Mouse (Mus musculus) forebrain, embryonic 16.5 days (tissue): Measurements from ENCODE around the gene Tdrd9. TPM values are rescaled to one million over a fixed set of nuclear protein-coding genes. Genes with fewer than 3 reads are reported as not detected.

ENCODE experiments used
- ATAC-seq: fragments of 200-750 bp; cut with Nextera tagmentation; 2 replicates; pipeline ENCODE4 v1.8.0; 2017; ENCODE audit warnings: mild to moderate bottlenecking, moderate library complexity
- H3K27ac ChIP-seq: fragments of 300-500 bp; sonication (generic); 2 replicates; pipeline ENCODE4 v1.5.1; 2014; ENCODE audit warnings: low read length, control low read depth
- H3K27me3 ChIP-seq: fragments of 300-500 bp; sonication (generic); replicated peaks from 2 replicates; pipeline ENCODE4 v1.6.1; 2014; ENCODE audit warnings: low read length; ENCODE audit not compliant: control insufficient read depth, insufficient read depth
- H3K36me3 ChIP-seq: fragments of 300-500 bp; sonication (generic); 2 replicates; pipeline ENCODE4 v1.6.1; 2014; ENCODE audit not compliant: control insufficient read depth, insufficient read depth
- H3K4me1 ChIP-seq: fragments of 300-500 bp; sonication (generic); replicated peaks from 2 replicates; pipeline ENCODE4 v1.6.1; 2014; ENCODE audit warnings: low read length; ENCODE audit not compliant: control insufficient read depth, insufficient read depth
- H3K4me2 ChIP-seq: fragments of 300-500 bp; sonication (generic); 2 replicates; pipeline ENCODE4 v1.6.1; 2014; ENCODE audit warnings: mild to moderate bottlenecking, low read length, control low read depth
- H3K4me3 ChIP-seq: fragments of 300-500 bp; sonication (generic); replicated peaks from 2 replicates; pipeline ENCODE4 v1.5.1; 2014; ENCODE audit warnings: mild to moderate bottlenecking, low read length, control low read depth
- H3K9ac ChIP-seq: fragments of 300-500 bp; sonication (generic); replicated peaks from 2 replicates; pipeline ENCODE4 v1.6.1; 2014; ENCODE audit warnings: low read depth, low read length, control low read depth
- H3K9me3 ChIP-seq: fragments of 300-500 bp; sonication (generic); 2 replicates; pipeline ENCODE4 v1.6.1; 2016; ENCODE audit warnings: low read length; ENCODE audit not compliant: control insufficient read depth
- WGBS: fragments of 180-500 bp; shearing (Covaris S2); extraction: QIAGEN DNeasy Blood & Tissue Kit; methylation state at CpG from one replicate; pipeline ENCODE4 v1.1.7; 2014; 5-methylcytosine and 5-hydroxymethylcytosine counted together
- polyA plus RNA-seq: library from polyadenylated mRNA; unstranded; fragments of >200 nt; fragmentation: Nextera tagmentation; extraction: Ambion mirVana; gene quantifications from 2 replicates; pipeline ENCODE4 v1.2.1, GENCODE M21; 2015

Tdrd9 gene
- polyA plus RNA-seq, 1 experiment from 2014 or later = 0.44 TPM

- Histone ChIP-seq H3K9ac (no peak within 1 kb of the TSS), H3K4me2 (no peak within 1 kb of the TSS), H3K4me3 (no peak within 1 kb of the TSS), H3K27me3 (no peaks in the 10 kb centered on the region), H3K9me3 (no peaks in the 10 kb centered on the region), H3K27ac (no peak within 1 kb of the TSS), H3K4me1 (peaks cover 13% of the 10 kb centered on the region), H3K36me3 (no peaks in the 10 kb centered on the region)
- no peak for ATAC-seq
- 70% methylated on average over 6 of the region's 6 CpGs for WGBS
Observed at GRCm38 (mm10) chr12:111980887-111981367, 9.6 kb downstream of the Tdrd9 start, which contains the start of gene Rd3l. TSS of gene Rd3l (minus strand) at chr12:111981317.

DNA sequence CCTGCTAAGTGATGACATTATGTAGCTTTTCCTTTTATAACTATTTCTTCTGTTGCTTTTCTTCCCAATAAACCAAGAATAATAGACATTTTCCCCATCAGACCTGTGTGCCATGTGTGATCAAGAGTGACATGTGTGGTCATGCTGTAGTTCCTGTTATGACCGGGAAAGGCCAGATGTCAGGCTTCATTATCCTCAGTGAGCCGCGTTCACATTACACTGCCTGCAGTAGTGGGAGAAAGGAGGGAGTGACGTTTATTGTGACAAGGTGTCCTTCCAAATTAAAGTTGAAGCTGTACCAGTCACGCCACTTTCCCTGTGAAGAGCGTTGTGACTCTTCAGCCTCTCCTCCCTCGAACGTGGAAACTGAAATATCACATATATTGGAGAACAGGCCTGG is 10.5 kb downstream of the Tdrd9 start:
- Histone ChIP-seq H3K9me3 (no peaks in the 10 kb centered on the region), H3K4me1 (peaks cover 9% of the 10 kb centered on the region), H3K27me3 (no peaks in the 10 kb centered on the region), H3K4me2 (no peak overlapping the region), H3K9ac (no peak overlapping the region), H3K4me3 (no peak overlapping the region), H3K36me3 (no peaks in the 10 kb centered on the region), H3K27ac (no peak overlapping the region)
- 70% methylated on average over 8 of the region's 8 CpGs for WGBS
- ATAC-seq = no peak

GRCm38 (mm10) chr12:111983165-111983564 is 11.8 kb downstream of the Tdrd9 start:
- H3K27ac ChIP-seq = no peak overlapping the region
- H3K4me2 ChIP-seq = no peak overlapping the region
- H3K9ac ChIP-seq = no peak overlapping the region
- no peaks in the 10 kb centered on the region for H3K27me3 ChIP-seq
- 68% methylated on average over 2 of the region's 2 CpGs for WGBS
- no peaks in the 10 kb centered on the region for H3K36me3 ChIP-seq
- no peak for ATAC-seq
- no peak overlapping the region for H3K4me3 ChIP-seq
- no peaks in the 10 kb centered on the region for H3K4me1 ChIP-seq
- no peaks in the 10 kb centered on the region for H3K9me3 ChIP-seq

DNA sequence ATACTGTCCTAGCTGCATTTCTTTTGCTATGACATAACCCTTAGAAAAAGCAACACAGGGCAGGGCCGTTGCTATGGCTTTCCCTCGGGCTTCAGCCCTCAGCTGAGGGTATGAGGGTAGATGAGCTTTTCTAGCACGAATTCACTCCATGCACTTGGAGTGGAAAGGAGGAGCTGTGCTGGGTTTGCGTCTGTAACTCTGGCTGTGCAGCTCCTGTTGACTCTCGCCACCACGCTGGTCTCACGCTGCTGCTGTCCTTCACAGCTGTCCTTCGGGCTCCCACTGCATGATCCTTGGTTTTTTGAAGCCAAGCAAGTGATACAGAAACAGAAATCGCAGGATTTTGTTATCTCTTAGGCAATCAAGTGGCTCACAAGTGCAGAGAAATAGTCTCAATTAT is 15.4 kb downstream of the Tdrd9 start:
- no peak overlapping the region for H3K9ac ChIP-seq
- no peak overlapping the region for H3K27ac ChIP-seq
- no peak for ATAC-seq
- no peak overlapping the region for H3K4me3 ChIP-seq
- H3K4me1 ChIP-seq = no peaks in the 10 kb centered on the region
- H3K36me3 ChIP-seq = no peaks in the 10 kb centered on the region
- H3K9me3 ChIP-seq = no peaks in the 10 kb centered on the region
- H3K27me3 ChIP-seq = no peaks in the 10 kb centered on the region
- H3K4me2 ChIP-seq = no peak overlapping the region
- WGBS = 48% methylated on average over 9 of the region's 9 CpGs

DNA sequence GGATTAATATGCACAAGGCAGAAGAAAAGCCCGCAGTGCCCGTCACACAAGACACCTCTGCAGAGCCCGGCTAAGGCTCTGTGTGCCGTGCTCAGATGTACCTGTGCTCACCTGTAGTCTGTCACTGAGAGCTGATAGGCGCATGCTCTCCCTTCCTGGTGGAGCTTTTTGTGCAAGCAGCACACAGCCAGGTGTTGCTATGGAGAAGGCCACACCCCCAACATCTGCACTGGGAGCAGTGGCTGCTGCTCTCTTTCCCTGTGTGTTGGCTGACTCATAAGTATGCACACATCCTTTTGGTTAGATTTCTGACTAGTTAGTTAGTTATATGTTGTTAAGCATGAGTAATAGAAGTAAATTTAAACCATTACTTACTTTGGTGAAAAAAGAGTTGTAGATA is 21.3 kb downstream of the Tdrd9 start:
- no peaks in the 10 kb centered on the region for H3K4me1 ChIP-seq
- H3K9ac ChIP-seq = no peak overlapping the region
- H3K9me3 ChIP-seq = no peaks in the 10 kb centered on the region
- no peak overlapping the region for H3K27ac ChIP-seq
- ATAC-seq = no peak
- H3K4me3 ChIP-seq = no peak overlapping the region
- no peaks in the 10 kb centered on the region for H3K27me3 ChIP-seq
- H3K4me2 ChIP-seq = no peak overlapping the region
- no peaks in the 10 kb centered on the region for H3K36me3 ChIP-seq
- WGBS = 80% methylated on average over 5 of the region's 5 CpGs

- 89% methylated on average over 2 of the region's 2 CpGs for WGBS
- no peaks in the 10 kb centered on the region for H3K4me1 ChIP-seq
Observed at GRCm38 (mm10) chr12:111995161-111995560, 23.8 kb downstream of the Tdrd9 start.

GRCm38 (mm10) chr12:111999735-112000134 is 28.4 kb downstream of the Tdrd9 start:
- no peak overlapping the region for H3K27ac ChIP-seq
- no peak overlapping the region for H3K4me3 ChIP-seq
- H3K27me3 ChIP-seq = no peaks in the 10 kb centered on the region
- WGBS = 92% methylated on average over 7 of the region's 7 CpGs
- no peaks in the 10 kb centered on the region for H3K4me1 ChIP-seq
- no peak overlapping the region for H3K4me2 ChIP-seq
- no peaks in the 10 kb centered on the region for H3K36me3 ChIP-seq
- no peak for ATAC-seq
- H3K9me3 ChIP-seq = no peaks in the 10 kb centered on the region
- H3K9ac ChIP-seq = no peak overlapping the region

More at GRCm38 (mm10) chr12:111995161-111995560, 23.8 kb downstream of the Tdrd9 start:
- Histone ChIP-seq H3K4me2 (no peak overlapping the region), H3K27ac (no peak overlapping the region), H3K4me3 (no peak overlapping the region), H3K36me3 (no peaks in the 10 kb centered on the region), H3K27me3 (no peaks in the 10 kb centered on the region), H3K9me3 (no peaks in the 10 kb centered on the region), H3K9ac (no peak overlapping the region)
- ATAC-seq = no peak

GRCm38 (mm10) chr12:112001223-112001622 is 29.9 kb downstream of the Tdrd9 start:
- WGBS = 23% methylated on average over 8 of the region's 8 CpGs

GRCm38 (mm10) chr12:112012511-112013270 is 41.3 kb downstream of the Tdrd9 start:
- H3K4me3 ChIP-seq = peak overlapping the region; percentile 19
- H3K9me3 ChIP-seq = 0 out of 2 replicates have a peak, but pooled peaks cover 2% of the 10 kb centered on the region
- WGBS = 13% methylated on average over 12 of the region's 12 CpGs
- 0 out of 2 replicates have a peak overlapping the region, but pooled peaks have one; percentile 29 for H3K9ac ChIP-seq
- peaks cover 5% of the 10 kb centered on the region; the same call in 1 of the 2 replicates for H3K4me1 ChIP-seq
- peak; percentile 90 for ATAC-seq
- no peaks in the 10 kb centered on the region for H3K27me3 ChIP-seq
- peak overlapping the region; percentile 33; the same call in 1 of the 2 replicates for H3K27ac ChIP-seq
- no peaks in the 10 kb centered on the region for H3K36me3 ChIP-seq
- H3K4me2 ChIP-seq = peak overlapping the region; percentile 47

More at GRCm38 (mm10) chr12:112001223-112001622, 29.9 kb downstream of the Tdrd9 start:
- Histone ChIP-seq H3K27me3 (no peaks in the 10 kb centered on the region), H3K27ac (no peak overlapping the region), H3K4me2 (no peak overlapping the region), H3K4me3 (no peak overlapping the region), H3K36me3 (no peaks in the 10 kb centered on the region), H3K9ac (no peak overlapping the region), H3K9me3 (no peaks in the 10 kb centered on the region), H3K4me1 (no peaks in the 10 kb centered on the region)
- ATAC-seq = peak; percentile 57; the same call in 1 of the 2 replicates
